Comparison of ENCODE assay signal across 19 mouse cellular contexts in genomic region chr6:119662936-119663335, GRCm38 (mm10).
"Had no signal": no experiment of that assay in that cellular context is flagged by ENCODE, and none has a peak within 500 bp of the region (broad histone marks: within the 10 kb centered on the region; RNA-seq: fewer than 3 reads in every experiment).

No protein-coding gene starts in this region.

- H3K4me2 ChIP-seq: liver, embryonic 13.5 days; lung, embryonic 14.5 days; midbrain, embryonic 13.5 days; neural tube, embryonic 12.5 days; neural tube, embryonic 15.5 days; stomach, embryonic 15.5 days had no signal

- H3K27ac ChIP-seq: kidney, postnatal 0 days; left cerebral cortex, adult 2 months; liver, embryonic 13.5 days; macrophage; midbrain, embryonic 10.5 days; midbrain, embryonic 13.5 days; neural tube, embryonic 12.5 days; neural tube, embryonic 15.5 days; stomach, embryonic 15.5 days had no signal

- H3K36me3 ChIP-seq: liver, embryonic 13.5 days; midbrain, embryonic 10.5 days; midbrain, embryonic 13.5 days; neural tube, embryonic 12.5 days; neural tube, embryonic 15.5 days; stomach, embryonic 15.5 days had no signal

- H3K27me3 ChIP-seq: liver, embryonic 13.5 days; megakaryocyte, embryonic 14.5 days; midbrain, embryonic 13.5 days; neural tube, embryonic 12.5 days; neural tube, embryonic 15.5 days; stomach, embryonic 15.5 days had no signal

- H3K9me3 ChIP-seq: liver, embryonic 13.5 days; megakaryocyte, embryonic 14.5 days; midbrain, embryonic 10.5 days; midbrain, embryonic 13.5 days; neural tube, embryonic 12.5 days; neural tube, embryonic 15.5 days; stomach, embryonic 15.5 days had no signal

- DNase-seq: kidney, adult 2 months; kidney, postnatal 25 days; layer of hippocampus, postnatal 36 days; liver, embryonic 13.5 days; lung, embryonic 14.5 days; lung, postnatal 14 days; right cerebral cortex, postnatal 25 days; spleen, adult 18-20 months; thymus, postnatal 25 days had no signal

- H3K9ac ChIP-seq: liver, embryonic 13.5 days; lung, embryonic 14.5 days; midbrain, embryonic 13.5 days; neural tube, embryonic 12.5 days; neural tube, embryonic 15.5 days; stomach, embryonic 15.5 days had no signal

- ATAC-seq: midbrain, embryonic 13.5 days; midbrain, embryonic 16.5 days had no signal

- H3K4me1 ChIP-seq: liver, embryonic 13.5 days; midbrain, embryonic 10.5 days; midbrain, embryonic 13.5 days; neural tube, embryonic 12.5 days; neural tube, embryonic 15.5 days; stomach, embryonic 15.5 days had no signal

- H3K4me3 ChIP-seq: left cerebral cortex, adult 2 months; liver, embryonic 13.5 days; megakaryocyte, embryonic 14.5 days; midbrain, embryonic 10.5 days; midbrain, embryonic 13.5 days; neural tube, embryonic 12.5 days; neural tube, embryonic 15.5 days; stomach, embryonic 15.5 days had no signal
